Mouse (Mus musculus) erythroblast, embryonic 14.5 days (primary cell): ENCODE measurements around the gene Slc25a39.

Source experiments
- GATA1 ChIP-seq: IDR thresholded peaks from 2 replicates; pipeline ENCODE4 v1.6.1; 2012; ENCODE audit warnings: low read length, inconsistent platforms, mixed read lengths
- TAL1 ChIP-seq: IDR thresholded peaks from 3 replicates; pipeline ENCODE4 v1.6.1; 2012; ENCODE audit warnings: low read length, inconsistent platforms, mixed read lengths

DNA sequence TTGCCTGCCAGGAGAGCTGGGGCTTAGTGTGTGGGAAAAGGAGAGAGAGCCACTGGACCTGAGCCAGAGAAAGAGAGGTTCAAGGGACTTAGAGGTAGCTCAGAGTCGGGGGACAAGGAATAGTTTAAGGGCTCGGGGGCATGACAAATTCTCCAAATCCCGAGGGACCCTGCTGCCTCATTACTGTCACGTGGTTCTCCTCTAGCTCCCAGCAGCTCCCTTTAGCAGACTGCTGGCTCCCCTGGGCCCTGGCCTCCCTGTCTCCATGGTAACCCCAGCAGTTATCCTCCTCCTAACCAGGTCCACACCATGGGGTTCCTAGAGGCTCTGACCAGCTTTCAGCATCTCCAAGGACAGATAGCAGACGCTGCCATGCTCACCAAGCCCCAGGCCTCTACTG, 12.5 kb downstream of the Slc25a39 start:
- TF ChIP-seq TAL1 (no peak), GATA1 (no peak)
